Mouse (Mus musculus) forebrain, embryonic 12.5 days (tissue): ENCODE data around the gene Zfp963. TPM values are rescaled to one million over a fixed set of nuclear protein-coding genes. Genes with fewer than 3 reads are reported as not detected.
A peak's percentile ranks its signal among the peaks of the same experiment; 100 is the strongest.
"Not testable (repeated sequence)": the region's sequence is repeated elsewhere in the genome, so short reads cannot be mapped to it uniquely, and the experiment has no call there.

Source experiments
- ATAC-seq: fragments of 200-750 bp; cut with Nextera tagmentation; 2 replicates; pipeline ENCODE4 v1.8.0; 2017; ENCODE audit warnings: moderate TSS enrichment; ENCODE audit not compliant: low FRiP score
- H3K27ac ChIP-seq: fragments of 300-500 bp; sonication (generic); 2 replicates; pipeline ENCODE4 v1.5.1; 2016; ENCODE audit warnings: mild to moderate bottlenecking
- H3K27me3 ChIP-seq: fragments of 300-500 bp; sonication (generic); 2 replicates; pipeline ENCODE4 v1.6.1; 2016; ENCODE audit warnings: mild to moderate bottlenecking
- H3K36me3 ChIP-seq: fragments of 300-500 bp; sonication (generic); replicated peaks from 2 replicates; pipeline ENCODE4 v1.6.1; 2016; ENCODE audit warnings: mild to moderate bottlenecking
- H3K4me1 ChIP-seq: fragments of 300-500 bp; sonication (generic); 2 replicates; pipeline ENCODE4 v1.6.1; 2016
- H3K4me2 ChIP-seq: fragments of 300-500 bp; sonication (generic); 2 replicates; pipeline ENCODE4 v1.6.1; 2016; ENCODE audit warnings: mild to moderate bottlenecking, moderate library complexity
- H3K4me3 ChIP-seq: fragments of 300-500 bp; sonication (generic); replicated peaks from 2 replicates; pipeline ENCODE4 v1.5.1; 2016; ENCODE audit warnings: mild to moderate bottlenecking
- H3K9ac ChIP-seq: fragments of 300-500 bp; sonication (generic); 2 replicates; pipeline ENCODE4 v1.6.1; 2016; ENCODE audit warnings: mild to moderate bottlenecking
- H3K9me3 ChIP-seq: fragments of 300-500 bp; sonication (generic); 2 replicates; pipeline ENCODE4 v1.6.1; 2016
- WGBS: fragments of 180-500 bp; shearing (Covaris S2); methylation state at CpG from one replicate; pipeline ENCODE4 v1.1.7; 2016; 5-methylcytosine and 5-hydroxymethylcytosine counted together
- polyA plus RNA-seq: library from polyadenylated mRNA; unstranded; fragments of >200 nt; fragmentation: Nextera tagmentation; extraction: Ambion mirVana; gene quantifications from 2 replicates; pipeline ENCODE4 v1.2.1, GENCODE M21; 2016

Zfp963 gene
- polyA plus RNA-seq, 1 experiment from 2014 or later: 7.8 TPM

GRCm38 (mm10) chr8:69716403-69717231 lies 33.2 kb downstream of the Zfp963 start:
- Histone ChIP-seq H3K4me1 (peaks cover 19% of the 10 kb centered on the region), H3K9ac (peak overlapping the region; percentile 86), H3K9me3 (no peaks in the 10 kb centered on the region), H3K27me3 (no peaks in the 10 kb centered on the region), H3K36me3 (peaks cover 19% of the 10 kb centered on the region), H3K27ac (peak overlapping the region; percentile 99), H3K4me2 (peak overlapping the region; percentile 43), H3K4me3 (peak overlapping the region; percentile 80)
- under 1% methylated on average over 52 of the region's 52 CpGs for WGBS
- peak; percentile 99 for ATAC-seq

DNA sequence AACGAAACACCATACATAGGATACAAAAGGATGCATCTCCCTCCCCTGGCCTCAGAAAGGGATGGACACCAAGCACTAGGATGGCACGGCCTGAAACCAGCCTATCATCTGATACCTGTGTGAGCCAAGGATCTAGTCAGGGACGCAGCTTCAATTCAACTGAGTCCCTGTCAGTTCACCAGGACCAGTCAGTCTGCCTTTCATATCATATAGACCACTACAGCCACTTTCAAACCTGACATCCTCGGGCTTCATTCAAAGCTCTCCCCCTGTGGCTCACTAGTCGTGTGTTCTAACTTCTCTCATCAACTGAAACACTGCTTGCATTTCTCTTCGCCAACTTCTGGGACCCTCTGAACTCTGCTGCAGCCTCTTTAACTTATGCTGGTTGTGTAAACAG lies 34.4 kb downstream of the Zfp963 start:
- Histone ChIP-seq H3K4me3 (peak overlapping the region; percentile 80), H3K9ac (peak overlapping the region; percentile 13; the same call in 1 of the 2 replicates), H3K27me3 (no peaks in the 10 kb centered on the region), H3K36me3 (peaks cover 28% of the 10 kb centered on the region), H3K4me1 (peaks cover 19% of the 10 kb centered on the region), H3K9me3 (no peaks in the 10 kb centered on the region), H3K27ac (no peak overlapping the region), H3K4me2 (peak overlapping the region; percentile 39)
- no peak for ATAC-seq
- 88% methylated on average over 6 of the region's 6 CpGs for WGBS

DNA sequence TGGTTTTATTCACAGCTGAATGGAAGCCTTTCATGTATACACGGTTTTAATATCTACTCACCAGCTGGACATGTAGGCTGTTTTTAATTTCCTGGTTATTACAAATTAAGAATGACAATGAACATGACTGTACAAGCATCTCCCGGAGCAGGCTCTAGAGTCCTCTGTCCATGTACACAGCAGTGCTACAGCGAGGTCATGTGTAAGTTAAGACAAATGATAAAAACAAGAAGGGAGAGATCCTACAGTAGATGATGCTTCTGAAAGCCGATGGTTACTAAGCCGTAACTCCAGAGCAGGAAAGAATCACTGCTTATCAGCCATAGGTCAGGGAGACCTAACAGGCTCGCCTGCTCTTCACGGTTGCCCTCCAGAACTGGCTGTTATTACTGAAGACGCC lies 36.3 kb downstream of the Zfp963 start:
- Histone ChIP-seq H3K4me2 (no peak overlapping the region), H3K4me1 (peaks cover 19% of the 10 kb centered on the region), H3K4me3 (no peak overlapping the region), H3K27ac (no peak overlapping the region), H3K9me3 (no peaks in the 10 kb centered on the region), H3K9ac (no peak overlapping the region), H3K27me3 (no peaks in the 10 kb centered on the region), H3K36me3 (peaks cover 47% of the 10 kb centered on the region)
- 92% methylated on average over 8 of the region's 8 CpGs for WGBS
- ATAC-seq: no peak

GRCm38 (mm10) chr8:69710624-69711023 lies 39.1 kb downstream of the Zfp963 start, which contains the start of gene Zfp869:
TSS of gene Zfp869 (minus strand) at chr8:69710724.
- peaks cover 76% of the 10 kb centered on the region for H3K36me3 ChIP-seq
- H3K9me3 ChIP-seq, ATAC-seq, H3K9ac ChIP-seq, H3K4me2 ChIP-seq, H3K4me3 ChIP-seq, H3K27me3 ChIP-seq, H3K27ac ChIP-seq: not testable (repeated sequence)
- peaks cover 19% of the 10 kb centered on the region for H3K4me1 ChIP-seq
- 97% methylated on average over 9 of the region's 10 CpGs for WGBS

- no peaks in the 10 kb centered on the region for H3K27me3 ChIP-seq
- WGBS: 75% methylated on average over 6 of the region's 6 CpGs
- no peaks in the 10 kb centered on the region for H3K4me1 ChIP-seq
- 0 out of 2 replicates have a peak, but pooled peaks cover 4% of the 10 kb centered on the region for H3K9me3 ChIP-seq
- no peak overlapping the region for H3K27ac ChIP-seq
- no peak for ATAC-seq
- H3K36me3 ChIP-seq: peaks cover 41% of the 10 kb centered on the region
- H3K4me2 ChIP-seq: no peak overlapping the region
- no peak overlapping the region for H3K9ac ChIP-seq
- no peak overlapping the region for H3K4me3 ChIP-seq
These were observed 48.0 kb downstream of the Zfp963 start for GRCm38 (mm10) chr8:69701810-69702209.

Other genes with a start within 250 kb of the Zfp963 start
- gene Gm7697, start 227.0 kb downstream of the Zfp963 start, polyA plus RNA-seq: not detected in 2 replicates
- gene Zfp868, start 124.4 kb downstream of the Zfp963 start, polyA plus RNA-seq: 38.5 and 39.8 TPM in 2 replicates
- gene Zfp964, start 95.5 kb downstream of the Zfp963 start, polyA plus RNA-seq: 2.3 and 2.4 TPM in 2 replicates
- gene Zfp869, start 39.2 kb downstream of the Zfp963 start, polyA plus RNA-seq: 32.1 and 32.3 TPM in 2 replicates
- 0.42 TPM in 1 of 2 replicates, not detected in the other for gene Gm20422, start 24.9 kb upstream of the Zfp963 start, polyA plus RNA-seq
- gene Atp13a1, start 41.2 kb upstream of the Zfp963 start, polyA plus RNA-seq: 53.5 and 55.3 TPM in 2 replicates
- gene Zfp866, start 41.2 kb upstream of the Zfp963 start, polyA plus RNA-seq: 42.3 and 43.1 TPM in 2 replicates
- gene Gmip, start 58.7 kb upstream of the Zfp963 start, polyA plus RNA-seq: 17.2 and 17.3 TPM in 2 replicates
- gene Lpar2, start 72.5 kb upstream of the Zfp963 start, polyA plus RNA-seq: 0.83 and 1.1 TPM in 2 replicates
- gene Pbx4, start 82.5 kb upstream of the Zfp963 start, polyA plus RNA-seq: 51.2 and 54.0 TPM in 2 replicates
- 0.77 and 1.1 TPM in 2 replicates for gene Cilp2, start 137.7 kb upstream of the Zfp963 start, polyA plus RNA-seq
- gene Tssk6, start 152.2 kb upstream of the Zfp963 start, polyA plus RNA-seq: 4.2 and 4.3 TPM in 2 replicates
- 165 and 168 TPM in 2 replicates for gene Ndufa13, start 152.6 kb upstream of the Zfp963 start, polyA plus RNA-seq
- gene Yjefn3, start 152.7 kb upstream of the Zfp963 start, polyA plus RNA-seq: 7.0 and 9.8 TPM in 2 replicates
- 47.5 and 48.7 TPM in 2 replicates for gene Gatad2a, start 246.4 kb upstream of the Zfp963 start, polyA plus RNA-seq